Mouse (Mus musculus) ovary, adult 10 weeks (tissue): ENCODE results near the gene Tmem185b. TPM values are rescaled to one million over a fixed set of nuclear protein-coding genes. Genes with fewer than 3 reads are reported as not detected.

ENCODE experiments used
- polyA plus RNA-seq: library from polyadenylated mRNA; stranded (reverse); fragments of 350-450 nt; fragmentation: Illumina TruSeq; extraction: RNeasy Lipid Tissue Mini Kit (QIAGEN cat#74804); gene quantifications from one replicate; pipeline ENCODE4 v1.2.3, GENCODE M21; 2014

Gene Tmem185b
- 29.2 TPM for polyA plus RNA-seq

GRCm38 (mm10) chr1:119525689-119526591 is at the start of gene Tmem185b:
TSS of gene Tmem185b (plus strand) at chr1:119526160.

GRCm38 (mm10) chr1:119504260-119505062 is 21.5 kb upstream of the Tmem185b start, which contains the start of gene Ralb:
TSS of gene Ralb (minus strand) at chr1:119504794.

Other genes with a start within 250 kb of the Tmem185b start
- 466 TPM for gene Inhbb, start 103.9 kb upstream of the Tmem185b start, polyA plus RNA-seq
- 17.2 TPM for gene Ralb, start 21.4 kb upstream of the Tmem185b start, polyA plus RNA-seq
- gene Epb41l5, start 122.8 kb downstream of the Tmem185b start, polyA plus RNA-seq, result 47.1 TPM